Mouse (Mus musculus) midbrain, embryonic 14.5 days (tissue): Measurements from ENCODE around the gene Zfp988. TPM values are rescaled to one million over a fixed set of nuclear protein-coding genes. Genes with fewer than 3 reads are reported as not detected.
"Not testable (repeated sequence)": the region's sequence is repeated elsewhere in the genome, so short reads cannot be mapped to it uniquely, and the experiment has no call there.

Experiments used
- ATAC-seq: fragments of 200-750 bp; cut with Nextera tagmentation; 2 replicates; pipeline ENCODE4 v1.8.0; 2017; ENCODE audit warnings: moderate number of reproducible peaks, moderate library complexity; ENCODE audit not compliant: low FRiP score, low TSS enrichment
- DNase-seq: peaks from one replicate; pipeline ENCODE4 v3.0.0-alpha.2; 2015
- H3K27ac ChIP-seq: fragments of 300-500 bp; sonication (generic); replicated peaks from 2 replicates; pipeline ENCODE4 v1.5.1; 2014; ENCODE audit warnings: mild to moderate bottlenecking, low read depth, low read length, moderate library complexity
- H3K27me3 ChIP-seq: fragments of 300-500 bp; sonication (generic); 2 replicates; pipeline ENCODE4 v1.6.1; 2014; ENCODE audit warnings: low read length, control low read depth, mixed read lengths; ENCODE audit not compliant: control insufficient read depth, insufficient read depth
- H3K36me3 ChIP-seq: fragments of 300-500 bp; sonication (generic); 2 replicates; pipeline ENCODE4 v1.6.1; 2014; ENCODE audit warnings: low read length, control low read depth; ENCODE audit not compliant: control insufficient read depth, insufficient read depth
- H3K4me1 ChIP-seq: fragments of 300-500 bp; sonication (generic); 2 replicates; pipeline ENCODE4 v1.6.1; 2014; ENCODE audit warnings: mild to moderate bottlenecking, antibody characterized with exemption, low read length, control low read depth; ENCODE audit not compliant: control insufficient read depth, insufficient read depth
- H3K4me2 ChIP-seq: fragments of 300-500 bp; sonication (generic); 2 replicates; pipeline ENCODE4 v1.6.1; 2014; ENCODE audit warnings: mild to moderate bottlenecking, low read length, moderate library complexity
- H3K4me3 ChIP-seq: fragments of 300-500 bp; sonication (generic); replicated peaks from 2 replicates; pipeline ENCODE4 v1.5.1; 2014; ENCODE audit warnings: low read depth, low read length
- H3K9ac ChIP-seq: fragments of 300-500 bp; sonication (generic); replicated peaks from 2 replicates; pipeline ENCODE4 v1.6.1; 2014; ENCODE audit warnings: mild to moderate bottlenecking, low read length, moderate library complexity
- H3K9me3 ChIP-seq: fragments of 300-500 bp; sonication (generic); 2 replicates; pipeline ENCODE4 v1.6.1; 2016; ENCODE audit warnings: low read length, control low read depth, mixed read lengths; ENCODE audit not compliant: control insufficient read depth
- WGBS: fragments of 180-500 bp; shearing (Covaris S2); extraction: QIAGEN DNeasy Blood & Tissue Kit; methylation state at CpG from one replicate; pipeline ENCODE4 v1.1.7; 2014; 5-methylcytosine and 5-hydroxymethylcytosine counted together
- polyA plus RNA-seq: library from polyadenylated mRNA; unstranded; fragments of >200 nt; fragmentation: Nextera tagmentation; extraction: Ambion mirVana; gene quantifications from 2 replicates; pipeline ENCODE4 v1.2.1, GENCODE M21; 2014

The Zfp988 gene
- polyA plus RNA-seq, 1 experiment from 2014 or later: not detected

GRCm38 (mm10) chr4:147361003-147361402, 55.5 kb downstream of the Zfp988 start, which contains the start of gene Zfp978:
Zfp978 (plus strand) TSS chr4:147361303.
- H3K27me3 ChIP-seq, H3K27ac ChIP-seq, H3K9ac ChIP-seq, H3K4me2 ChIP-seq, H3K4me3 ChIP-seq, DNase-seq, H3K9me3 ChIP-seq, H3K4me1 ChIP-seq, H3K36me3 ChIP-seq, ATAC-seq: not testable (repeated sequence)
- no CpG with 5 or more reads among the region's 6 CpGs for WGBS

DNA sequence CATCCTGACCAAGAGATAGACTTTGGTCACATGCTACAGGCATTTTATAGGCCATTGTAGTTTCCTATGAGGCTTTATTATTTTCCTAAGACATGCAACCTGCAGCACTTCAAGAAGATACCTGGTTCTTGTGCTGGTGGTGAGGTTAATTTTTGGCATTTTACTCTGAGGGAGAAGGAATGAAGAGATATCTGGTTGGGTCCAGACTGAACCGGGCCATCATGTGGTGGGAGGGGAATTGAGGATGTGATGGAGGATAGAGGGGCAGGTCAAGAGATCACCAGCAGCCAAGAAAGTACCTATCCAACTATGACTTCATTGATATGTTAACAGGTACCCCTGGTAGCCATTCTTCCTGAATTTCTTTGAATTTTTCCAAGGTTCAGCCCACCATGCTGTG, 56.4 kb downstream of the Zfp988 start:
- WGBS: no CpG with 5 or more reads among the region's 1 CpGs
- H3K9ac ChIP-seq, ATAC-seq, H3K36me3 ChIP-seq, H3K4me1 ChIP-seq, H3K4me2 ChIP-seq, DNase-seq, H3K27me3 ChIP-seq, H3K4me3 ChIP-seq, H3K9me3 ChIP-seq, H3K27ac ChIP-seq: not testable (repeated sequence)

DNA sequence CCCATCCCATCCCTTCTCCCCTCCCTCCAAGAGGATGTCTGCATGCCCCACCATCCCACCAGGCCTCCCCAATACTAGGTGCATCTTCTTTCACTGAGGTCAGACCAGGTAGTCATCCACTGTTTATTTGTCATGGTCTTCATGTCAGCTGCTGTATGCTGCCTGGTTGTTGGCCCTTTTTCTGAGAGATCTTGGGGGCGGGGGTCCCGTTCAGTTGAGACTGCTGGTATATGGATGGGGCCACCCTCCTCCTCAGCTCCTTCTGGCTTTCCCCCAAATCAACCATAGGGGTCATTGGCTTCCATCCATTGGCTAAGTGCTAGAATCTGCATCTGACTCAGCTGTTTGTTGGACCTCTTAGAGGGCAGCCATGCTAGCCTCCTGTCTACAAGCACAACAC, 64.1 kb downstream of the Zfp988 start:
- H3K36me3 ChIP-seq, H3K9me3 ChIP-seq, H3K4me1 ChIP-seq, H3K4me3 ChIP-seq, H3K4me2 ChIP-seq, H3K27me3 ChIP-seq, H3K9ac ChIP-seq, H3K27ac ChIP-seq, DNase-seq: not testable (repeated sequence)
- peak; percentile 55 for ATAC-seq
- no CpG with 5 or more reads among the region's 2 CpGs for WGBS

- H3K4me1 ChIP-seq, H3K27ac ChIP-seq, DNase-seq, H3K36me3 ChIP-seq, H3K4me2 ChIP-seq, H3K9ac ChIP-seq, H3K27me3 ChIP-seq, H3K4me3 ChIP-seq, ATAC-seq, H3K9me3 ChIP-seq: not testable (repeated sequence)
- whole genome bisulfite sequencing: 84% methylated on average over 2 of the region's 4 CpGs
These were observed 77.7 kb downstream of the Zfp988 start for GRCm38 (mm10) chr4:147383199-147383598.

Other genes starting within 250 kb of the Zfp988 start
- gene Zfp991, start 173.6 kb upstream of the Zfp988 start, polyA plus RNA-seq: 6.3 TPM in 2 replicates
- gene Zfp978, start 55.6 kb downstream of the Zfp988 start, polyA plus RNA-seq: 0.22 TPM in 1 of 2 replicates, not detected in the other
- gene Zfp982, start 186.7 kb downstream of the Zfp988 start, polyA plus RNA-seq: 5.3 and 6.5 TPM in 2 replicates
- gene Gm16503, start 234.5 kb downstream of the Zfp988 start, polyA plus RNA-seq: 0.72 and 0.79 TPM in 2 replicates
- gene Zfp985, start 247.6 kb downstream of the Zfp988 start, polyA plus RNA-seq: 0.30 TPM in 1 of 2 replicates, not detected in the other